Mouse (Mus musculus) cerebellum, postnatal 36 days (tissue): ENCODE measurements around the gene Spa17.

ENCODE experiments used
- DNase-seq, 2 experiments: peaks; one replicate each; pipeline ENCODE4 v3.0.0; 2021 to 2022; ENCODE audit warnings: mixed read lengths in 2 of 2

Gene Spa17

GRCm38 (mm10) chr9:37613182-37613910 lies at the start of gene Spa17:
Gene Spa17 (minus strand): TSS chr9:37613722.
- DNase-seq = peak; percentile 82 to 88

DNA sequence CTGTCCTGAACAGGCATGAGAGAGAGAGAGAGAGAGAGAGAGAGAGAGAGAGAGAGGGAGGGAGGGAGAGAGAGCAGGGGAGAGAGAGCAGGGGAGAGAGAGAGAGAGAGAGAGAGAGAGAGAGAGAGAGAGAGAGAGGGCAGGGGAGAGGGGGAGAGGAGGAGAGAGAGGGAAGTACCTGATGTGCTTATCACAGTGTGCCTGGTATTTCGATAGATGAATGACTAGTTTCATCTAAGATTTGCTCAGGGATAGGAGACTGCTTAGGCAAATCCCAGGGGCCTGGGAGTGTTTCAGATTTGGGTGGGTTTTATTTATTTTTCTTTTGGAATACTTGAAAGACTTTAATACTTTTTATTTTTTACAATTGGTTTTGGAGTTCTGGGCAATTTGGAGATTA lies 49.7 kb upstream of the Spa17 start:
- DNase-seq = no peak

GRCm38 (mm10) chr9:37659413-37659812 lies 45.9 kb upstream of the Spa17 start:
- no peak for DNase-seq

GRCm38 (mm10) chr9:37656931-37657481 lies 43.5 kb upstream of the Spa17 start, which contains the start of gene Tbrg1:
Gene Tbrg1 (minus strand): TSS chr9:37657312.
- peak; percentile 71 to 76 for DNase-seq

- no peak for DNase-seq
These were observed 42.9 kb upstream of the Spa17 start for GRCm38 (mm10) chr9:37656439-37656881.

DNA sequence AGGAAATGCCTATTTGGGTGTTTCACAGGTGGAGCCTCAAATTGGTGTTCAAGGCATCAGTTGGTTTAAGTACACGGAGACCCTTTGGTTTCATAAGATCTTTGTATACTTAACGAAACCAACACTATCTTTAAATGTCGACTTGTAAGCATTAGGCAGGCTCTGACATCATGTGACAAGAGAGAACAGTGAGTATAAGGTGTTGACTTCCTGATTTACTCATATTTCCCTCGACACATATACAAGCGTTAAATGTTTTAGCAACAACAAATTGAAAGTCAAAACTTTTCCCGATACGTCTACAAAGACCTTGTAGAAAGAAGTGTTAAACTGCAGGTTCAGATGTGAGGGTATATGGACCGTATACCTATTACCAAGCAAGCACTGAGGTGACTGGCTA lies 42.4 kb upstream of the Spa17 start:
- no peak for DNase-seq

DNA sequence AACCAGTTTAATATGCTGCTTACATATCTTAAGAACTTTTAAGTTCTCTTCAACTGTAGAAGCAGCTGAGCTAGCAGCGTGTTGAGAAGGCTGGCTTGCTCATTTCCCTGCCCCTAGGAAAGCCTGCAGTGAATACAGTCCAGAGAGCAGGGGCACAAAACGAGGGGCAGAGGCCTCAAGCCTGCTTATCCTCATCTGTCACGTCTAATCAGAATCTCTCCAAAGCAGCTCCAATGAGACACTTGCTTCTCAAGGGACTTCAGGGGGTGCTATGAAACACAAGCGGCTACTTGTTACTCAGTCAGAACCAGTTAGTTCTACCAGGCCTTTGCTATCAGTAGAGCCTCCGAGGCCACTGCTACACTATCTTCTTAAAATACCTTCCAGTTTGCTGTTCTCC lies 40.3 kb upstream of the Spa17 start:
- no peak for DNase-seq

DNA sequence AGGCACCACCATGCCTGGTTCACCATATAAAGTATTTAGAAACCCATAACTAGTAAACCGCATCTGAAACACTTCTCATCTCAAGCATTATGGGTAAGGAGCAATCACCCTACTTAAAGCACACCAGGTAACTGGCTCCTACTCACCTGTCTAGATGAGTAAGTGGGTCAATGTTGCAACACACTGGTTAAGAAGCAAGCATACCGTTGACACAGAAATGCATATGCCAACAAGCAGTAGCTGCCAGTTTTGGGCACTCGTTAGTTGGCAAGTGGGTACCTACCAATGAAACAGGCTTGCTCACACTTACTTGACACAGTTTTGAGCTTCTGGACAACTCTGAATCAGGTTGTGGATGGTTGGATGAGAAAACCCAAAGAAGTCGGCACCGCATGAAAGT lies 37.1 kb upstream of the Spa17 start:
- DNase-seq = no peak

- no peak for DNase-seq
These were observed 32.7 kb upstream of the Spa17 start for GRCm38 (mm10) chr9:37646246-37646645.

DNA sequence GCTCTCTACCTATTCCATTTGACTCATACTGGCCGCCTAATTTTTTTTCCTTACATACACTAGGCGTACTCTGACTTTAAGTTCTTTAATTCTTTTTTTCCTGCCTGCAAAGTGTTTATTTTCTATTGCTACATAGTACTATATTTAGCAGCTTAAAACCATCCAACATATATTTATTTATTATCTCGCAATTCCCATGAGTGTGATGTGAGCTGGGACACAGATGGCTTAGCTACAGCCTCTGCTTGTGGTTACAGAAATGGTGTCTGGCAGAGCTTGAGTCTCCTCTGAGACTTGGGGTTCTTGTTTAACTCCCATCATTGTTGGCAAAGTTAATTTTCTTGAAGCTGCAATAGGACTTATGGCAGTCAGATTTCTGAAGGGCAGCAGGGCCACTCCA lies 25.2 kb upstream of the Spa17 start:
- no peak for DNase-seq

GRCm38 (mm10) chr9:37636800-37637542 lies 23.4 kb upstream of the Spa17 start:
- DNase-seq = no peak

- DNase-seq = peak; percentile 71
These were observed 22.8 kb upstream of the Spa17 start for GRCm38 (mm10) chr9:37636335-37636734.

GRCm38 (mm10) chr9:37634269-37634668 lies 20.7 kb upstream of the Spa17 start:
- DNase-seq = no peak

DNA sequence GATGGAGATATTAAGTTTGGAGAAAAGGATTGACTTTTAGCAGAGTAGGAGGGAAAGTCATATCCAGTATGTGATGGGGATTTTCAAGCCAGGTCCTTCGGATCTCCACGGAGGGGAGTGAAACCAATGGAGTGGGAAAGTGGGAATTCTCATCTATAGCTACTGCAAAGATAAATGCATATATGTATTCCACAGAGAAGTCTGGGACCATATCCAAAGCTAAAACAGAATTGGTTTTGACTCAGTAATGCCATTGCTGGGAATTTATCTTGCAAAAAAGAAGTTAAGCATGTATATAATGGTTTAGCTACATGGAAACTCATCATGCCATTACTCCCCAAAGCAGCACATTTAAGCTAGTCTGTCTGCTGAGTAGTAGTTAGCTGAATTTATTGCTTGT lies 18.8 kb upstream of the Spa17 start:
- no peak for DNase-seq

- no peak for DNase-seq
These were observed 16.4 kb upstream of the Spa17 start for GRCm38 (mm10) chr9:37629941-37630340.

- no peak for DNase-seq
These were observed 15.1 kb upstream of the Spa17 start for GRCm38 (mm10) chr9:37628581-37628980.

GRCm38 (mm10) chr9:37627263-37627662 lies 13.7 kb upstream of the Spa17 start:
- DNase-seq = no peak

- no peak for DNase-seq
These were observed 12.6 kb upstream of the Spa17 start for GRCm38 (mm10) chr9:37626103-37626567.

- peak; percentile 49 to 52 for DNase-seq
These were observed 12.1 kb upstream of the Spa17 start for GRCm38 (mm10) chr9:37625641-37626040.

GRCm38 (mm10) chr9:37625129-37625528 lies 11.6 kb upstream of the Spa17 start:
- no peak for DNase-seq

GRCm38 (mm10) chr9:37624502-37624901 lies 11.0 kb upstream of the Spa17 start:
- DNase-seq = no peak

- DNase-seq = no peak
These were observed 10.5 kb upstream of the Spa17 start for GRCm38 (mm10) chr9:37623981-37624380.

GRCm38 (mm10) chr9:37621290-37621689 lies 7.8 kb upstream of the Spa17 start:
- peak; percentile 67 to 75 for DNase-seq

DNA sequence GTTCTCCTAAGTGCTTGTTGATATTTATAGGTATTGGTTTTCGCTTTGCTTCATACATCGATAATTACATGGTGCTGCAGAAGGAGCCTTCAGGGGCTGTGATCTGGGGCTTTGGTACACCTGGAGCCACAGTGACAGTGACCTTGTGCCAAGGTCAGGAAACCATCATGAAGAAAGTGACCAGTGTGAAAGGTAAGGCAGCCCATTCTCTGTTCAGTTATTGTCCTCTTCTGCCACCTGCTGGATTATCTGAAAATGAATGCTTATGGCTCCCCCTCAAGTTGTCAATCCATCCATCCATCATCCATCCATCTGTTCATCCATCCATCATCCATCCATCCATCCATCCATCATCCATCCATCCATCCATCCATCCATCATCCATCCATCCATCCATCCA lies 3.2 kb upstream of the Spa17 start:
- peak in 1 of 2 experiments; percentile 49 for DNase-seq
